Mouse (Mus musculus) right cerebral cortex, postnatal 10 days (tissue): ENCODE measurements around the gene Cfhr1.

ENCODE experiments used
- DNase-seq, 2 experiments: peaks; one replicate each; pipeline ENCODE4 v3.0.0; 2021; ENCODE audit warnings: low spot score in 2 of 2

The Cfhr1 gene

DNA sequence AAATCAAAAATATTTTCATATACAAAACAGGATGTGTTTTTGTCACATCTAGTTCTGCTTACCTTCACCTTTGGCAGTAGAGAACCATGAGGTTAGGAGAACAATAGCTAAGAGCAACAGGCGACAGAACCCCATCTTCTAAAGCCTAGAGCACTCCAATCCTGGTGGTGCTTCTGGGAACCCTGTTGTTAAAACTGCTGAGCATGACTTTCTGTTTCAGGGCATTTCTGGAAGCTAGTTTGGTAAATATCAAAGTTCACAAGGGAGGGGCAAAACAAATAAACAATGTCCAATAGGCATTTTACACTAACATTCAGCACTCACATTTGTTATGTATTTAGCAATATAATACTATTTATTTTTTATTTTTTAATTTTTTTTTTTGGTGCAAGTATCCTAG lies at the start of gene Cfhr1:
Gene Cfhr1 (minus strand): TSS at position 249 of the 400 bp plus-strand sequence.
- no peak for DNase-seq

DNA sequence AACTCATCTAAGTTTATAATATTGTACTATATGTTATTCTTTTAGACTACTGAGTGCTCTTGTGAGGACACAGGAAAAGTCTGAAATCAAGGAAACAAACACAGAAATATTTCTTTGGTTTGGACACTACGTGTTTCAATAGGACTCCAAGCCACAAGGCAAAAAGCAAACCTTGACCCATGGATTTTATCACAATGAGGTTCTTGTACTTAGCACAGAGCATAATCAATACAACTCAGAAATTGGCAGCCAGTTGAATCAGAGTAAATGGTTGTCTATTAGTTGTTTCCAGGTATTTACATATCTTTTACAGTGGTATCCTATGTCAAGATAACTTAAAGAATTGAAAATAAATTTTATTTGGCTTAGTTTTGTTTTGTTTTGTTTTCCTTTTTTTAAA lies 8.8 kb downstream of the Cfhr1 start:
- no peak for DNase-seq

DNA sequence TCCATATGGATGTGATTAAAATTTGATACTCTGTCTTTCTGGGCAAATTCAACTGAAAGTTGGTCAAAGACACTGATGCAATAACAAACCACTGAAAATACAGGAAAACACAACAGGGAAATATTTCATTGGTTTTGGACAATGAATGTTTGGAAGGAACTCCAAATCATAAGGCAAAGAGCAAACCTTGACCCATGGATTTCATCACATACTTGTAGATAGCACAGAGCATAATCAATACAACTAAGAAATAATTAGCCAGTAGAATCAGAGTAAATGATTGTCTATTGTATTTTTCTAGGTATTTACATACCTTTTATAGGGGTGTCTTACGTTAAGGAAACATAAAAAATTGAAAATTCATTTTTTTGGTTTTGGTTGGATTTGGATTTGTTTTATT lies 11.5 kb downstream of the Cfhr1 start:
- DNase-seq, result no peak

DNA sequence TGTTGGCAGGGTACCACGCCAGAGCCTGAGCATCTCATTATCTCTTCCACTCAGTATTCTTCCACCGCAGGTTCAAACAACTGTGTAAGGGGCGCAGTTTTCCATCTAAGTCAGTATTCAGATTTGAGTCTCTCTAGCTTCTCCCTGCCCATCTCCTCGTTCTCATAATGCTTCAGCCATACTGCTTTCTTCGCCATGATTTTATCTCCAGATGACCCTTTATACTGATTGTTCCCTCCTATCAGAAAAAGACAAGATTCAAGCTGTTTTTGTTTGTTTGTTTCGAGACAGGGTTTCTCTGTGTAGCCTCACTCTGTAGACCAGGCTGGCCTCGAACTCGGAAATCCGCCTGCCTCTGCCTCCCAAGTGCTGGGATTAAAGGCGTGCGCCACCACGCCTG lies 45.5 kb downstream of the Cfhr1 start:
- no peak for DNase-seq

DNA sequence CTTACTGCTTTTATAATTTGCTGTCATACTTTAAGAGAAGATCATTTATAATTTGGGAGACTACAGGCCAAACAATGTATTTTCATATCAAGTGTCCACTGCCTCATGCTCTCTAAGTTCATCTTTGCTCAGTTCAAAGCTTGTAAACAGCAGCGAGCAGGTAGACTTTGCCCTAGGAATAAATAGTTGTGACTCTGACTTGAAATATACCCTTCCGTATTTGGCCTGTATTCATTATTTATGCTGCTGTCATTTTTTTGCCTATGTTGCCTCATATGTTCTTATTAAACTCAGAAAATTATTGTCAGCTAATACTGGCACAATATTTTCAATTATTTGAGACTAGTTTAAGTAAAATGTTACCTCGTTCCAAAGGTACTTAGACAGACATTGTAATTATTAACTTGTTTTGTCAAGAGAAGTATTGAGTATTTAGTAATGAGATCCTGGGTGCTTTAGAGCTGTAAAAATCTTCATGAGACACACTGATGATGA lies 58.8 kb downstream of the Cfhr1 start, which contains the start of gene F13b:
Gene F13b (plus strand): TSS at position 445 of the 495 bp plus-strand sequence.
- DNase-seq, result no peak

DNA sequence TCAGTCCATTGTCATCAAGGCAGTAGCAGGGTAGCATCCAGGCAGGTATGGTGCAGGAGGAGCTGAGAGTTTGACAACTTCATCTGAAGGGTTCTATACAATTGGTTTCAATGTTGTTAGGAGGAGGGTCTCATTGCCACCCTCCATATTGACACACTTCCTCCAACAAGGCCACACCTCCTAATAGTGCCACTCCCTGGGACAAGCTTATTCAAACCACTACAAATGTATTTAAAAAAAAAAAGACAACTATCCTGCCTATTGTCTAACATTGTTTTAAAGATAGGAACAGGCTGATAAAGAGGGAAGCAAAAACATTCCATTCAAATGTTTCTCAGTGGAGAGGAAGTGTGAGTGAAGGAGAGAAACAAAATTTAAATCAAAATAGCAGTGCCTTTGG lies 60.3 kb downstream of the Cfhr1 start:
- DNase-seq, result no peak
